Mouse (Mus musculus) T-helper 2 cell (primary cell): ENCODE results near the gene Zfp414.
"Not testable (repeated sequence)": the region's sequence is repeated elsewhere in the genome, so short reads cannot be mapped to it uniquely, and the experiment has no call there.

Experiments used
- in situ Hi-C: fragments of 300-600 bp; cut with MboI, MseI; formaldehyde crosslinking; loops from one replicate; pipeline ENCODE4 v1.15.1; 2025; ENCODE audit warnings: high pct_unique_total_duplicates

Gene Zfp414

DNA sequence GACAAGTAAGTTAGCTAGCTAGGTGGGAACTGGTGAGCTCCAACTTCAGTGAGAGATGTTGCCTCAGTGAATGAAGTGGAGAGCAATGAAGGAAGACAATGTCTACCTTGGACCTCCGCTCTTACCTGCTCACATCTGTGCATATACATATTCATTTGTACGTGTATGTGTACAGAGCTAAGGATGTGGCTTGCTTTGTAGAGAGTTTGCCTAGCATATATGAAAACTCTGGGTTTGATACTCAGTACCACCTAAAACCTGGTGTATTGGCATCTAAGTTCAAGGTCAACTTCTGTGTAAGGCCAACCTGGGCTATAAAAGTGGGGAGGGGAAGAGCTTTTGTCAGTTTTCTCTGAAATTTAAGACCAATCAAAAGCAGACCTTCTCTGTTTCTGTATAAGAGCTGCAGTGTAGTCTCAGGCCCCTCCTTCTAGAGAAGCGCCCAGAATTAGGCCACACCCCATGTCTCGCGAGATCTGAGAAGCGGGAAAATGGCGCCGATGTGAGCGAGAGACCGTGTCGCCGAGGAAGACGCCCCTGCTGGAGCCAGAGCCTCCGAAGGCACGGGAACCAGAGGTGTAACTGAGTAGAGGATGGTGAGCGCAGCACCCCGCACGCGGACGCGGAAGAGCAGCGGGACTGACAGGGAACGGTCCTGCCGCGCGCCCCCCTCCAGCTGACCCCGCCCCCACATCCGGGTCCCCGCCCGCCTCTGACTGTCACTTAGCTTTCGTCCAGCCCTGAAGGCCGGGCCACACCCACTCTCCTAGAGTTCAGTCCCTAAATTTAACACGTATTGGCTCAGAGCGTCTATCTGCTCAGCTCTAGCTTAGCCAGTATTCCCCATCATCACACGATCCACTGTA is at the start of gene Zfp414:
TSS of gene Zfp414 (plus strand) at position 470 of the 866 bp plus-strand sequence.
- in situ Hi-C loops: no loop called here

- in situ Hi-C loops: no loop called here
These were observed 44.8 kb upstream of the Zfp414 start for GRCm38 (mm10) chr17:33584061-33584460.

DNA sequence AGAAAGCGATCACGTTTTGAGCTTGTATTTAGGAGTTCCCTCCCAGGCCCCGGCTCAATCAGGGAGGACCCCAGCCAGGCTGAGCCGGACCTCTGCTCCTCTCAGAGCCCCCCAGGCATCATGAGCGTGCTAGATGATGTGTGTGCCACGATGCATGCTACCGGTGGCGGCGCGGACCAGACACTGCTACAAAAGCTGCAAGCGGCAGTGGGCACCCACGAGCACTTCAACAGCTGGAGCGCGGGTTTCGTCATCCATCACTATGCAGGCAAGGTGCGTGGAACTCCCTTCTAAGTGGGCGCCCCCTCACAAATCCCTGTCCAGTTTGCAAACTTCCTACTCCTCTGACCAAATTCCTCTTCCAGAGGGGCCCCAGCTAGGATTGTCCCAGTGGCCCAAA is 42.9 kb upstream of the Zfp414 start:
- in situ Hi-C loops: no loop called here

DNA sequence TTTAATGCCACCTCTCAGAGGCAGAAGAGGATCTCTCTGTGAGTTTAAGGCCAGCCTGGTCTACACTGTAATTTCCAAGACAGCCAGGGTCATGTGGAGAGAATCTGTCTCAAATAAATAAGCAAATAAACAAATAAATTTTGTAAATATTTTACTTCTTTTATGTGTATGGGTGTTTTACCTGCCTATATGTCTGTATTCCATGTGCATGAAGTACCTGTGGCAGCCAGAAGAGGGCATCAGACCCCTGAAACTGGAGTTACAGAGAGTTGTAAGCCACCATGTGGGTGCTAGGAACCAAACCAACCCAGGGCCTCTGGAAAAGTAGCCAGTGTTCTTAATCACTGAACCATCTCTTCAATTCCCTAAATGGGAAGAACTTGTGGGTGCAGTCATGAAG is 31.6 kb upstream of the Zfp414 start:
- in situ Hi-C loops: no loop called here

- in situ Hi-C loops: no loop called here
These were observed 30.4 kb upstream of the Zfp414 start for GRCm38 (mm10) chr17:33598506-33598905.

DNA sequence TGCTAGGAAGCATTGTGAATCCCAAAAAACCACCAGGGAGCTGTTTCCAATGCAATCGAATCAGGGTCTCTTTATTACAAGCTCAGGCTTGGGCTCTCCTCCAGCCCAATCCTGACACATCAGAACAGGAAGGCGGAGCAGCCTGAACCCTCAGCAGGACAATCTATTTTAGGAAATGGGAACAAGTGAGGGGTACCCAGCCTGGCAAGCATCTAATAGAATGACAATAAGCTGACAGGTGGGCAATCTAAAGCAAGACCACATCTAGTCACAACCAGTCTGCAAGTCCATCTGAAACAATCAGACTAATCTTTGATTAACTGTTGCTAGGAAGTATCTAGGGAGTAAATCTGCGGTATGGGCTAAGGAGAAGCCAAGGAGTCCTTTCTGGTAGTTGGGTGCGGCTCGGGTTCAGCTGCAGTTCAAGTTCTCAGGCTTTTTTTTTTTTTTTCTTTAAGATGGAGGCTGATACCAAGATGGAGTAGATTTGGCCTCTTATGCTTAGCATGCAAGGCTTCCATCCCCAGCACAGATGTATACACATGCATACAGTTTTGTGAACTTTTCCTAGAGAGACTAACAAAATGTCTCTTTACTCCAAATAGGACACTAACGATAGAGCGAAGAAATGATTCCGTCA is 28.9 kb upstream of the Zfp414 start:
- in situ Hi-C loops: no loop called here

GRCm38 (mm10) chr17:33600831-33601230 is 28.1 kb upstream of the Zfp414 start:
- in situ Hi-C loops: no loop called here

DNA sequence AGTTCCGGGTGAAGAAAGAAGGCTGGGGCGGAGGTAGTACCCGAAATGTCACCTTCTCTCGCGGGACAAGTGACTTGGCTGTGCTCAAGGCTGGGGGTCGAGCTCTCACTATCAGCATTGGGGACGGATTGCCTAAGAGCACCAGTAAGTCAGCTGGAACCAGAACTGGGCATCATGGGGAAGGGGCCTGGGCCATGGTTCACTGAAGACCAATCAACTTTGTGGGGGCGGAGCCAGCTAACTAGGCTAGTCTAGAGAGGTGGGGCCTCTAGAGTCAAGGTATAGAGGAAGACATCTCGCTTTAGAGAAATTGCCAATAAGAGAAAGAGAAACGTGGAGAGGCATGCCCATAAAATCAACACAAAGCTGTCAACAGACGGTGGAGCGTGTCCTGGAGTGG is 26.9 kb upstream of the Zfp414 start:
- in situ Hi-C loops: no loop called here

- in situ Hi-C loops: no loop called here
These were observed 21.6 kb upstream of the Zfp414 start for GRCm38 (mm10) chr17:33607273-33607672.

- in situ Hi-C loops: no loop called here
These were observed 18.3 kb upstream of the Zfp414 start for GRCm38 (mm10) chr17:33610548-33610947.

GRCm38 (mm10) chr17:33613726-33614125 is 15.2 kb upstream of the Zfp414 start:
- in situ Hi-C loops: not testable (repeated sequence)

DNA sequence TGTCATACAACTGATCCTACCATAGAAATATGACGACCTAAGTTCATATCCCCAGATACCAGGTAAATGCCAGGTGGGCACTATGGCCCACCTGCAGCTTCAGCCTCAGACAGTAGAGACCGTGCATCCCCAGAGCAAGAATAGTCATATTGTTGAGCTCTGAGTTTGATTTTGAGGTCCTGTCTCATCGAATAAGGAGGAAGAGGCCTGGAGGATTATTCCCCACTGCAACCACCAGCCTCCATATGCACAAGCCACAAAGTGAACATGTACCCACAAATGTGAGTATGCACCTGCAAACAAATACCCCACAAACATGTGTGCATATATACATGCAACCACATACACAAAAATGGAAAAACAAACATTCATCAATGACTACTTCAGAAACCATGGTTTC is 1.6 kb upstream of the Zfp414 start:
- in situ Hi-C loops: no loop called here

GRCm38 (mm10) chr17:33629487-33630125 is 716 bp downstream of the Zfp414 start:
- in situ Hi-C loops: no loop called here

GRCm38 (mm10) chr17:33630171-33630895 is 1.4 kb downstream of the Zfp414 start:
- in situ Hi-C loops: no loop called here

- in situ Hi-C loops: no loop called here
These were observed 2.3 kb downstream of the Zfp414 start for GRCm38 (mm10) chr17:33631236-33631635.

DNA sequence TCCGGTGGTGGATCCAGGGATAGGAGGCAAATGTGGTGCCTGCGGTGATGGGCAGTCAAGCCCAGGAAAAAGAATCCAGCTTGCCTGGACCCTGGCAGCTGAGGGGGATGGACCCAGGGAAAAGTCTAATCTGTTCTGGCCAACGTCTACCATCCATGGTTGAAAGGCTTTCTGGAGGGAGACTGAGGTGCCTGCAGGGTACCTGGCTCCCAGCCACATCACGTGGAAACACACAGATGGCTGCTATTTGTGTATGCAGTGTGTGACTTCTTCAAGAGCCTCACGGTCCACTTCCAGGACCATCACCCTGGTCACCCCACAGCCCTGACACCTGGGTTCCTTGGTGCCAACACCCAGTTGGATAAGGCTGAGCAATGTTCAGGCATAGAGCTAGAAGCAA is 2.9 kb downstream of the Zfp414 start:
- in situ Hi-C loops: no loop called here

DNA sequence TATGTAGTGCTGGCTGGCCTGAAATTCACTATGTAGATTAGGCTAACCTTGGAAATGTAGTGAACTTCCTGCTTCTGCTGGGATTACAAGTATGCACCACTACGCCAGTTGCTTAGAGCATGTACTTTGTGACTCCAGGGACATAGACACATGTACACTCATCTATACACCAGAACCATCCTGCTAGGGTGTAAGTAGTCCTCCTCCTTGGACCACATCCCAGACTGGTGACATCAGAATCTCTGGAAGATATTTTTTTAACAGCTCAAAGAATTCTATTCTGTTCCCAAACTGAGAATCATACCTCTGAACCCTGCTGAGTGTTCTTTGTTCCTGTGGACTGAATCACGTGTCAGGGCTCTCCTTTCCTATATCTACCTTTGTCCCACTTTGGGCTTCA is 8.1 kb downstream of the Zfp414 start:
- in situ Hi-C loops: no loop called here

DNA sequence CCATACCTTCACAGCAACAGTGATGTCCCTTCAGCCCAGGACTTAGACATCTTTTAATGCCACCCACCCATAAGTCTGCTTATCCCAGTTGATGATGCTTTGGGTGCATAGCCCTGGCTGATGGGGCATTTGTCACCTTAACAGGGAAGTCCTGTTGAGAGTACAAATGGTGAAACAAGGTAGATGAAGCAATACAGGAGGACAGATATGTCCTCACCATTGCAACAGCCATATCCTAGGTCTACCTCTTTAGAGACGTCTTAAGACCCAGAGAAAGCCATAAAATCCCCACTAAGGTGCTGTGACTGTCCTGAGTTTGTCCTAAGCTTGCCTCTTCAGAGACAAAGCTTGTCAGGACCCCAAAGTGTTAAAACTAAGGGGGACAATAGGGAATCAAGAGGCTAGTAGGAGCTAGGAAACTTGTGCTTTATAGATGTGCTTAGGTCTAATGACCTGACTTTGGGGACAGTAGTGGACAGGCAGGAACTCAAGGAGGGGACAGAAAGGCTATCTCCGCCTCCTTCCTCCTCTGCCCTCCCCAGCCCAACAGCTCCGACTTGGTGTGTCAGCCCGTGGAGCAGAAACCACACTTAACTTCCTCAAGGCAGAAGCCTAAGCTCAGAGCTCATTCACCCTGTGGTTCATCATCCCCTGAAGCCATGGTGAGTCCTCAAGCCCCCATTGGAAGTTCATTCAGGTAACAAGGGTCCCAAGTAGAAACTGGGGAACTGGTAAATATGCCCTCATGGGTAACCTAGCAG is 8.8 kb downstream of the Zfp414 start, which contains the start of gene Pram1:
TSS of gene Pram1 (plus strand) at position 541 of the 761 bp plus-strand sequence.
- in situ Hi-C loops: no loop called here

GRCm38 (mm10) chr17:33639743-33640142 is 10.9 kb downstream of the Zfp414 start:
- in situ Hi-C loops: no loop called here

DNA sequence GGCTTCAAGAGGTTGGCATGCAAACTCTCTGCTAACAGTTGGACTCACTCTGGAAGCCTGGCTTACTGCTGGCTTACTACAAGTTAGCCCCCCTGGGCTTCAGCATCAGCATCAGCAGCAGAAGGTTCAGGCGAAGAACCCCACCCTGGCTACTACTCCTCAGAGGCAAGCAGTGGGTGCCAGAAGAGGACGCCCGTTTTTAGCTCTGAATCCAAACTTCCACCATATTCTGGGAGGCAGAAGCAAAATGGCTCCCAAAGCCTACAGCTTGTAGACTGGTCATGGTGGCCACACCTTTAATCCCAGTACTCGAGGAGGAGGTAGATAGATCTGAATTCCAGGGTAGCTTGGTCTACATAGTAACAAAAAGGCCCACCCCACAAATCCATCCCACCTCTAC is 15.2 kb downstream of the Zfp414 start:
- in situ Hi-C loops: no loop called here

GRCm38 (mm10) chr17:33645073-33645472 is 16.2 kb downstream of the Zfp414 start:
- in situ Hi-C loops: no loop called here
